Mouse (Mus musculus) ovary, postnatal 10 days (tissue): ENCODE results near the gene Bcl7b.

Source experiments
- DNase-seq: peaks from one replicate; pipeline ENCODE4 v3.0.0; 2022; ENCODE audit warnings: low spot score

Bcl7b gene

GRCm38 (mm10) chr5:135169479-135169878 lies 1.4 kb downstream of the Bcl7b start:
- DNase-seq, result no peak

DNA sequence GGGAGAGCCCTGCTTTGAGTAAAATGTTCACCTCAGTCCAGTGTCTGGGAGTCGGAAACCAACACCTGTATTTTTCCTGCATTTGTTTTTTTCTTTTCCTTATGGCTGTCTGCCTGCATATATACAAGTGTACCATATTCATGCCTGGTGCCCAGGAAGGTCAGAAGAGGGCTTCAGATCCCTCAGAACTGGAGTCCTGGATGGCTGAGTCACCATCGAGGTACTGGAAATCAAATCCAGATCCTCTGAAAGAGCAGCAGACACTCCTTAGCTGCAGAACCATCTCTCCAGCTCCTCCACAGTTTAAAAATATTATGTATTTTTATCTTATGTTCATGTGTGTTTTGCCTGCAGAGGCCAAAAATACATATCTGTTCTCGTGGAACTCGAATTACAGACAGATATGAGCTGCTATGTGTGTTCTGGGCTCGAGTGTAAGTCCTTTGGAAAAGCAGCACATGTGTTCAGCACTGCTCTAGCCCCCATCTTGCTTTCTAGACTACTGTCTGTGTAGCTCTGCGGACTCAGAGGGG lies 3.7 kb downstream of the Bcl7b start:
- DNase-seq, result no peak

DNA sequence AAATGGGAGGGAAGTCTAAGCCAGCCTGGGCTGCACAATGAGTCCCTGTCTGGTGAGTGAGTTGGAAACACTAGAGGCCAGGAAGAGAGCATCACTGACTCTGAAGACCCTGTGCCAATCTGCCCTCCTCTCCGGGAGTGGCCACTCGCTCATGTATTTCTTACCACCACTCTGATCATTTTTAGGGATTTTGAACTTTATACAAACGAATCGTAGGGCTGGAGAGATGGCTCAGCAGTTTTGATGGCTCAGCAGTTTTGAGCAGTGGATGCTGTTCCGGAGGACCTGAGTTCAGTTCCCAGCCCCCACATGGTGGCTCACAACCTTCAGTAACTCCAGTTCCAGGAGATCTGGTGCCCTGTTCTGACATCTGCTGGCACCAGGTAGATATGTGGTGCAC lies 4.9 kb downstream of the Bcl7b start:
- DNase-seq, result no peak

- no peak for DNase-seq
Measured at GRCm38 (mm10) chr5:135175086-135175485, 7.0 kb downstream of the Bcl7b start.

DNA sequence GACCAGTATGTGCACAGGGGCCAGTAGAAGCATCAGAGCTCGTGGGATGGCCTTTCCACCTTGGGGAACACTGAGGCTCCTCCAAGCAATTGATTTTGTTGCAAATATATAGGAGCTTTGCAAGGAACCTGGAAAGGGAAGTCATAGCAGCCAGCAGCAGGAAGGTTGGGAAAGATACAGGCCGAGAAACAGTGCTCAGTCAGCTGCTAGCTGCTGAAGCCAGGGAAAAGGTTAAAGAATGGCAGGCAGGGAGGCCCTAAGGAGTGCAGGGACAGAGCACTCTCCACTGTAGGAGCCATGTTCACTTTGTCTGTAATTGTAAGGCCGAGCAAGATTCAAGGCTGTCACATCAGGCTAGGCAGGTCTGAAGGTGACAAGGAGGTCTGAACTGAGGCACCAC lies 10.4 kb downstream of the Bcl7b start:
- DNase-seq, result no peak

DNA sequence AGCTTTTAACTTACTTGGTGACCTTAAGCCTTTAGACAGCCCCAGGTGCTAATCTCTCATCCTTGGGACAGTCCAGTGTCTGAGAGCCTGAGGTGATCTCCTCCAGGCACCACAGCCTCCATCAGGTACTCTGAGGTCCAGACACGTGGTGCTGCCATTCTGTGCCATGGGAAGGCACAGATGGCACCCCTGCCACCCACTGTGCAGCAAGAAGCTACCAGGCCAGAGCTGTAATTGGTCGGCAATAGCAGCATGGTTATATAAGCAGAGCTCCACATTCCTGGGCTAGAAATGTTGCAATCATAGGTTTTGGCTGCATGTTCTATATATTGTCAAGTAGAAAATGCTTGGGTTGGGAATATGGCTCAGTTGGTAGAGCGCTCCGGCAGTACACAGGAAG lies 10.9 kb downstream of the Bcl7b start:
- no peak for DNase-seq

- no peak for DNase-seq
Measured at GRCm38 (mm10) chr5:135179616-135180015, 11.5 kb downstream of the Bcl7b start.

- no peak for DNase-seq
Measured at GRCm38 (mm10) chr5:135180796-135181195, 12.7 kb downstream of the Bcl7b start.

DNA sequence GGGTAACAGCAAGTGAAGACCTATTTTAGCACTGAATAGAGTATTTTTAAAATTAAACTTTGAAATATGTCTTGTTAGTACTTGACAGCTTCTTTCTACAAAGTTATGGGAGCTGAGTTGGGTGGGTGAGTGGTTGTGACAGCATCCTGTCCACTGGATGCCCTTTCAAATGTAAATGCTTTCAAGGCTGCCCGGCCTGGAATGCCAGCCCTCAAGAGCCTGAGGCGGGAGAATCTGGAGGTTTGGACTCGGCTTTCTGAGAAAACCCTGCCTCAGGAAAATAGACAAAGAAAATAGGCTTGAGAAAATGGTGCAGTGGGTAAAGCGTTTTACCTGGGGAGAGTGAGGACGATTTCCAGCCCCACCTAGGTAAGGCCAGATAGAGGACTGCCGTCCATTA lies 13.7 kb downstream of the Bcl7b start:
- DNase-seq, result no peak

DNA sequence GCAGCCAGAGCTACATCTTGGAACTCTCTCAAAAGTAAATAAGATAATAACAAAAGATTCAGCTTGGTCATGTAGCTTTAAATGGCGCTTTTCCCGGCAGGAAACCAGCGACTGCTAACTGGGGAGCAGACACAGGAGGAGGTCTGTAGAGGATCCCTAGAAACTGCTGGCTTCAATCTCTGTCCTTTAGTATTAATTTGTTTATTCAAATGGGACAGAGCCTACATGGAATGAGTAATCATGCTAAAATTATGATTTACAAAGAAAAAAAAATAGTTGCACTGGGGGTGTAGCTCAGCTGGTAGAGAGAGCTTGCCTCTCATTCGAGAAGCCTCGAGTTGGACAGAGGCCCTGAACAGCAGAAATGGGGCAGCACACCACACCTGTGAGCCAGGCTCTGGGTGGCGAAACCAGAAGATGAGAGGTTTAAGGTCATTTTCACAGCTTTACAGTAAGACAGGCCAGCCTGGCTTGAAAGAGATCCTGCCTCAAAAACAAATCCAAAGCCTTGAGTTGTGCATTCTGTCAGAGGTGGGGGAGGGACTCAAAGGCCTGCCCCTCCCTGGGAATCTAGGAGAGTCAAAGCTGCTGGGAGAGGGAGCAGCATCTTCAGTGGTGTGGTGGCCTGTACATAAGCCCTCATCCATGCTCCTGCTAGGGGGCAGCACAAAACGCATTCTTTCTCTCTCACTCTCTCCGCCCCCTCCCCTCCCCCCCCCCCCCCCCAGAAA lies 15.2 kb downstream of the Bcl7b start:
- DNase-seq, result no peak

DNA sequence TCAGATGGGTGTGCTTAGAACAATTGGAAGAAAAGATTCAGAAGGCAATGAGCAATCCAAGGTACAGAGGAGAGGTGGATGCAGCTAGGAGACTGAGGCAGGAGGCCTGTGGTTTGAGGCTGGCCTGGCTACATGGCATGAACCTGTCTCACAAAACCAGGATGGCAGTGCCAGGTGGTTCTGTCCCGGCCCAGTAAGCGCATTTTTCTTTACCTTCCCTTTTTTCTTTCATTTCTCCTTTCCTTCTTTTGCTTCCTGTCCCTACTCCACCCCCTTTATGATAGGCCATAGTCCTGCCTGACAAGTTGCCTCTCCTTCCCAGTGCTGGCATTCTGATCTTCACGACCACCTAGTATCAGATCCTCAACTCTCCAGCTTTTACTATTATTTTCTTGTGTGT lies 16.9 kb downstream of the Bcl7b start:
- DNase-seq, result no peak

GRCm38 (mm10) chr5:135185596-135185995 lies 17.5 kb downstream of the Bcl7b start:
- DNase-seq, result no peak

GRCm38 (mm10) chr5:135186231-135186620 lies 18.1 kb downstream of the Bcl7b start:
- DNase-seq, result no peak

DNA sequence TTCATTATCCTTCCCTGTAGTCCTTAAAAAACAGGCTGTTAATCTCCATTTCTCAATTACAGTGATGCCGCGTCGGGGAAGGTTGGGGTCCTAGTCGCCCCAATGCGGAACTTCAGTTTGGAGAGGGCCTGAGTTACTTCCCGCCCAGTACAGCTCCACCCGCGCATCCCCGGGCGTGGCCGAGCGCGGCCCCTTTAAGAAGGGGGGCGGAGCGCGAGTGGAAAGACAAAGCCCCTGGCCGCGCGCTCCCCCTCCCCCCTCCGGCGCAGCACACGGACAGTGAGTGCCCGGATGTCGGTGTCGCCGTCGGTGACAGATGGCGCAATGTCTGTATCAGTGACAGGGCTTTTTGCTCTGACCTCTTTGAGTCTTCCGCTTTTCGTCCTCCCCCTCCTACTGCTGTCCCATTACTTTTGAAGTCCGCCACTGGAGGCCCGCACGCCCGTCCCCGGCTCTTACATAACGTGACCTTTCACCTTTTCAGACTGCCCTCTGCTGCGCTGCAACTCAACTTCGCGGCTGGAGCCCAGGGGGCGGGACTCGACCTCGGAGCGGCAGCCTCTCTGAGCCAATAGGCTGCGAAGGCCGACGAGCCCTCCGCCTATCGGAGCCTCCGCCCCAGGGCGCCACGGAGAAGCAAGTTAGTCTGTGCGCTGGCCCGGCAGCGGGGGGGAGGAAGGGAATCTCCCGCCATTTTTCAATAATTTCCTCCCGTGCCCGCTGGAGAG lies 18.7 kb downstream of the Bcl7b start, which contains the start of gene Baz1b:
Gene Baz1b (plus strand): TSS at position 644 of the 728 bp plus-strand sequence.
- DNase-seq, result peak; percentile 86

GRCm38 (mm10) chr5:135187349-135188213 lies 19.5 kb downstream of the Bcl7b start:
- DNase-seq, result peak; percentile 27

GRCm38 (mm10) chr5:135188214-135188554 lies 20.1 kb downstream of the Bcl7b start:
- no peak for DNase-seq

DNA sequence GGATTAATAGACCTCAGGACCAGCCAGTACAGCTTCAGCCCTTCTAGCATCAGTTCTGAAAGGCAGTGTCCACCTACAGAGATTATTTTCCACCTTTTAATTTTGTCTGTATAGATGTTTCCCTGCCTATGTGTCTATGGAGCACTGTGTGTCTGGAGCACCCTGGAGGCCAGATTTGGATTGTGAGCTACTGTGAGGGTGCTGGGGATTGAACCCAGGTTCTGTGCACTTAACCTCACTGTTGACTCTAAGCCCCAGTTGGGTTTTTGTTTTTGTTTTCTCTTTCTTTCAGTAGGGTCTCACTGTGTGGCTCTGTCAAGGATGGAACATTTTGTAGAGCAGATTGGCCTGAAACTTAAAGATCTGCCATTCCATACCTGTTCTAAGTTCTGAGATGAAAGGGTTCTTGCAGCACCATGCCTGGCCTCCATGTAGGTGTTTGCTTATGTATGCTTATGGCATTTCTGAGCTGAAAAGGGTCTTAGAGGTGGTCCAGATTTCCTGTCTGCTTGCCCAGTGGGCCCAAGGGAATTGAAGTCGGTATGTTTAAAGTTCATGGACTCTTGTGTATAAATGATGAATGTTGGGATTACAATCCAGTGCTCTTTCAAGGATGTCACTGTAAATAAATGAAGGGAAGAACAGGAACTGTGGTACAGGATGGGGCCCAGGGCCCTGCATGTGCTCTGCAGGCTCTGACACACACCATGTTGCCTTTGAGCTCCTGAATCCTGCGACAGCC lies 21.4 kb downstream of the Bcl7b start:
- DNase-seq, result no peak

- DNase-seq, result peak; percentile 25
Measured at GRCm38 (mm10) chr5:135191620-135192019, 23.5 kb downstream of the Bcl7b start.

DNA sequence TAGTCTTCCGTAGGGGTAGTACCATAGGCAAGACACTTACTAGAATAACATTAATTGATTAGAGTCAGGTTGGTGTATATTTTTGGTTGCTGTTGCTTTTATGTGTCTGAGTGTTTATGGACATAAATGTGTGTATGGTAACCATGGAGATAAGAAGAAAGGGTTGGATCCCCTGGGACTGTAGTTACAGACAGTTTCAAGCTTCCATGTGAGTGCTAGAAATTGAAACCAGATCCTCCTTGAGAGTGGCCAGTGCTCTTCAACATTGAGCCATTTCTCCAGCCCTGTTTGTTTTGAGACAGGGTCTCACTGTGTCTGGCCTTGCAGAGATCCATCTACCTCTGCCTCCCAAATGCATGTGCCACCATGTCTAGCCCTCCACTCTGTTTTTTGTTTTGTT lies 24.3 kb downstream of the Bcl7b start:
- no peak for DNase-seq

DNA sequence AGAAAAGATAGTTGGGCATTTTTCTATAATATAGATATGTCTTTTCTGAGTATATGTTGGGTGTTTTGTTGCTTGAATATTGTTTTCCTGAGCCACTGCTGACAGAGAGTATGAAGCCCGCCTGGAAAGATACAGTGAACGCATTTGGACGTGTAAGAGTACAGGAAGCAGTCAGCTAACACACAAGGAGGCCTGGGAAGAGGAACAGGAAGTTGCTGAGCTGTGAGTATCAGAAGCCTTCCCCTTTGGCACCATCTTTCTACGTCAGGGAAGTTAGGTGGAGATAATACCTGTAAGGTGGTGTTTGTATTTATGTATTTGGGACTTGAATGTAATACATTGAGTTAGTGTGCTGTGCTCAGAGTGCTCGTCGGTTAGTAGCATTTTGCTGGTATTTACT lies 28.3 kb downstream of the Bcl7b start:
- DNase-seq, result no peak

DNA sequence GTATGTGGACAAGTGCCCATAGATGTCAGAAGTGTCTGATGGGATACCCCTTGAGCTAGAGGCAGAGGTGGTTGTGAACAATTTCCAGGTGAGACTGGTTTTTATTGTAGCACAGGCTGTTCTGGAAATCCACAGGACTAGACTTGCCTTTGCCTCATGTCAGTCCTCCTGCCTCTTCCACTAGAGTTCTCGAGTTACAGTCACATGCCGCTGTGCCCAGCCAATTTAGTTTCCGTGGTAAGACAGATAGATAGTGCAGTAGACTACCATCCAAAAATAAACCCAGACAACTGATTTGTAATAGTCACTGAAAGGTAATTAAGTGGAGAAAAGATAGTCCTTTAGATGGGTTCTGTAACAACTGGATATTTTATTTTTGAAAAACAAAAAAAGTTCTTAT lies 34.7 kb downstream of the Bcl7b start:
- no peak for DNase-seq

DNA sequence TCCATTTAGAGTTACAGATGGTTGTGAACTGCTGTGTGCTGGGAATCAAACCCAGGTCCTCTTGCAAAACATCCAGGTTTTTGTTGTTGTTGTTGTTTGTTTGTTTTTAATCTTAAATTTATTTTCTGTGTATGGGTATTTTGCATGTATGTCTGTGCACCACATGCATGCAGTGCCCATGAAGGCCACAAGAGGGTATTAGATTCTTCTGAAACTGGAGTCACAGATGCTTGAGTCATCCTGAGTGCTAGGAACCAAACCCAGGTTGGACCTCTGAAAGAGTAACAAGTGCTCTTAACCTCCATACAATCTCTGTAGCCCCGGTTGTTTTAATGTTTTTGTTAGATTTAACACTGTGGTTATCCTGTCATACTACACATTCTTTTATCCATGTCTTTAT lies 40.1 kb downstream of the Bcl7b start:
- DNase-seq, result no peak
